ENCODE assay signal across 7 mouse cellular contexts in the genomic region with DNA sequence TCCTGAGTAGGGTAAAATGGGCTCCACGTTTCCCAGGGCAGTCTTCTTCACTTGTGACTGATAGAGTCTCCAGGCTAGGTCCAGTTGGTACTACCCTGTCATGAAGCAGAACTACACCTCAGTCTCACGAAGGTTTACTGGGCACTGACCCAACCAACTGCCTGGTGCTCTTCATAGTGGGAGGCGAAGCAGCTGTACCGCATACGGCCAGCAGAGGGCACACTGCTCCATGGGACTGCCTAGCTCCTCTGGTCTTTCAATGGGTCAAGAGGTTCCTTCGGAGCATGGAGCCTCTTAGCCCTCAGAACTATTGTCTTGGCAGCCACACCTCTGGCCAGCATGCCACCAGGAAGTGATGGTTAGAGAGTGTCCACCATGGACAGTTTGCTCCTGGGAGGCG. TPM values are rescaled to one million over a fixed set of nuclear protein-coding genes. Genes with fewer than 3 reads are reported as not detected.
DNase-seq lines count a peak whose midpoint lies in the region; ATAC-seq and TF ChIP-seq lines count a peak whose summit lies in the region.

No protein-coding gene starts in this region.

- H3K4me1 ChIP-seq in midbrain, embryonic 14.5 days (ENCODE audit: control insufficient read depth, insufficient read depth, low read length) = no peaks in the 10 kb centered on the region
- H3K4me1 ChIP-seq in small intestine, adult 2 months (ENCODE audit: control insufficient read depth, insufficient read depth, insufficient read length, low read length) = peaks cover 28% of the 10 kb centered on the region

- WGBS in midbrain, embryonic 14.5 days = 11% methylated on average over 7 of the region's 7 CpGs
- WGBS in small intestine, adult 2 months = 15% methylated on average over 7 of the region's 7 CpGs

- peak; percentile 97 for TF ChIP-seq CTCF in small intestine, adult 2 months (IDR thresholded peaks at IDR 0.05; ENCODE audit: extremely low read depth, insufficient read length, insufficient replicate concordance, low read depth, low read length)

- H3K27ac ChIP-seq in midbrain, embryonic 14.5 days (replicated peaks; ENCODE audit: low read depth, low read length) = no peak overlapping the region
- H3K27ac ChIP-seq in small intestine, adult 2 months (ENCODE audit: insufficient read depth, low read depth, low read length) = no peak overlapping the region

- ATAC-seq in midbrain, embryonic 14.5 days (ENCODE audit: low FRiP score, low TSS enrichment) = peak; percentile 47; the same call in 1 of the 2 replicates

- H3K36me3 ChIP-seq in midbrain, embryonic 14.5 days (ENCODE audit: control insufficient read depth, insufficient read depth, low read length) = no peaks in the 10 kb centered on the region
- no peaks in the 10 kb centered on the region for H3K36me3 ChIP-seq in small intestine, adult 2 months (ENCODE audit: control insufficient read depth, insufficient read depth, low read length)

- TF ChIP-seq POLR2A in small intestine, adult 2 months (IDR thresholded peaks at IDR 0.05; ENCODE audit: low read depth, low read length) = no peak

- H3K27me3 ChIP-seq in midbrain, embryonic 14.5 days (ENCODE audit: control insufficient read depth, insufficient read depth, low read length) = no peaks in the 10 kb centered on the region
- H3K27me3 ChIP-seq in small intestine, adult 2 months (ENCODE audit: control insufficient read depth, insufficient read depth, low read length) = no peaks in the 10 kb centered on the region

- H3K4me2 ChIP-seq in midbrain, embryonic 14.5 days (ENCODE audit: low read length) = no peak overlapping the region

- no peak overlapping the region for H3K4me3 ChIP-seq in midbrain, embryonic 14.5 days (replicated peaks; ENCODE audit: low read depth, low read length)
- no peak overlapping the region for H3K4me3 ChIP-seq in small intestine, adult 2 months (ENCODE audit: low read depth, low read length)

- peak; percentile 87 to 97 for DNase-seq in adrenal gland, adult (ENCODE audit: inconsistent age in 2 of 2, low spot score in 1 of 2)
- DNase-seq in cerebellum, postnatal 14 days = peak; percentile 91 to 94
- peak; percentile 82 to 88 for DNase-seq in frontal cortex, postnatal 25 days (ENCODE audit: low spot score in 2 of 2)
- DNase-seq in induced T-regulatory cell, adult 2 months (ENCODE audit: low read depth) = peak; percentile 76
- peak; percentile 83 to 87 for DNase-seq in left cerebral cortex, postnatal 14 days (ENCODE audit: low spot score in 2 of 2)
- DNase-seq in midbrain, embryonic 14.5 days = peak; percentile 89

- intact Hi-C loops in left cerebral cortex, postnatal 14 days (cut with DNase I) = loop anchor here (1.0 to 10.0 kb wide), 2 partner anchors 27 to 431 kb away; no protein-coding TSS in a partner anchor

- no peak overlapping the region for H3K9ac ChIP-seq in midbrain, embryonic 14.5 days (replicated peaks; ENCODE audit: low read length)

- no peaks in the 10 kb centered on the region for H3K9me3 ChIP-seq in midbrain, embryonic 14.5 days (ENCODE audit: control insufficient read depth, low read length)

RNA-seq across cellular contexts. Expression of gene Aspg, which starts 7.2 kb away (rescaled TPM):
- 1 to 10 TPM; 1.9 to 4.7 TPM for total RNA-seq in left cerebral cortex, postnatal 14 days (2021)
- not detected in 2 replicates for polyA plus RNA-seq in midbrain, embryonic 14.5 days (2014; fragmentation: Nextera tagmentation; extraction: Ambion mirVana)
- polyA plus RNA-seq in small intestine, adult 2 months (2012; rRNA removed) = 2.4 and 14.5 TPM in 2 replicates

RNA-seq across cellular contexts. Expression of gene Kif26a, which starts 32.3 kb away (rescaled TPM):
- total RNA-seq in left cerebral cortex, postnatal 14 days (2021) = 1 to 10 TPM; 5.8 to 8.1 TPM
- 6.2 and 7.2 TPM in 2 replicates for polyA plus RNA-seq in midbrain, embryonic 14.5 days (2014; fragmentation: Nextera tagmentation; extraction: Ambion mirVana)
- 2.1 and 2.7 TPM in 2 replicates for polyA plus RNA-seq in small intestine, adult 2 months (2012; rRNA removed)
